Mouse (Mus musculus) bone marrow, adult 2 months (tissue): ENCODE results near the gene St3gal5.

Experiments used
- CTCF ChIP-seq: fragments of 200-500 bp; IDR thresholded peaks from 2 replicates; pipeline ENCODE4 v1.5.1; 2011; ENCODE audit warnings: low read length, control low read depth; ENCODE audit not compliant: control insufficient read depth, insufficient read depth
- POLR2A ChIP-seq: fragments of 200-500 bp; IDR thresholded peaks from 2 replicates; pipeline ENCODE4 v1.6.1; 2011; ENCODE audit warnings: low read depth, mild to moderate bottlenecking, control low read depth, low read length, borderline replicate concordance; ENCODE audit not compliant: control insufficient read depth

GRCm38 (mm10) chr6:72144353-72144752, 47.0 kb downstream of the St3gal5 start:
- TF ChIP-seq POLR2A (no peak), CTCF (no peak)
